Mouse (Mus musculus) testis, adult 2 months (tissue): ENCODE results near the gene Fkbpl. TPM values are rescaled to one million over a fixed set of nuclear protein-coding genes. Genes with fewer than 3 reads are reported as not detected.
A peak's percentile ranks its signal among the peaks of the same experiment; 100 is the strongest.

ENCODE experiments used
- H3K27ac ChIP-seq: fragments of 200-500 bp; 2 replicates; pipeline ENCODE4 v1.5.1; 2012; ENCODE audit warnings: low read depth, low read length; ENCODE audit not compliant: control insufficient read depth, insufficient read depth
- H3K27me3 ChIP-seq: fragments of 200-500 bp; 2 replicates; pipeline ENCODE4 v1.6.1; 2012; ENCODE audit warnings: mild to moderate bottlenecking, low read length, moderate library complexity; ENCODE audit not compliant: control insufficient read depth, insufficient read depth
- H3K36me3 ChIP-seq: fragments of 200-500 bp; 2 replicates; pipeline ENCODE4 v1.6.1; 2012; ENCODE audit warnings: mild to moderate bottlenecking, low read length; ENCODE audit not compliant: control insufficient read depth, insufficient read depth
- H3K4me1 ChIP-seq: fragments of 200-500 bp; 2 replicates; pipeline ENCODE4 v1.6.1; 2012; ENCODE audit warnings: low read length; ENCODE audit not compliant: control insufficient read depth, insufficient read depth
- H3K4me3 ChIP-seq: fragments of 200-500 bp; 2 replicates; pipeline ENCODE4 v1.5.1; 2012; ENCODE audit warnings: low read depth, mild to moderate bottlenecking, low read length, moderate library complexity, mixed read lengths; ENCODE audit not compliant: control insufficient read depth
- CTCF ChIP-seq: fragments of 200-500 bp; IDR thresholded peaks from 2 replicates; pipeline ENCODE4 v1.5.1; 2012; ENCODE audit warnings: low read depth, mild to moderate bottlenecking, inconsistent platforms, low read length, moderate library complexity; ENCODE audit not compliant: control insufficient read depth, insufficient read depth, insufficient replicate concordance
- POLR2A ChIP-seq: fragments of 200-500 bp; IDR thresholded peaks from 2 replicates; pipeline ENCODE4 v1.6.1; 2012; ENCODE audit warnings: low read depth, mild to moderate bottlenecking, inconsistent platforms, low read length, moderate library complexity; ENCODE audit not compliant: control insufficient read depth
- polyA plus RNA-seq: library from polyadenylated mRNA; depleted of rRNA; stranded (reverse); fragments of >200 nt; gene quantifications from 2 replicates; pipeline ENCODE4 v1.2.3, GENCODE M21; 2012

Fkbpl gene
- polyA plus RNA-seq, 1 experiment = 156 TPM

- TF ChIP-seq POLR2A (no peak), CTCF (no peak)
- H3K4me3 ChIP-seq = peak overlapping the region; percentile 57
- H3K36me3 ChIP-seq = no peaks in the 10 kb centered on the region
- H3K27me3 ChIP-seq = no peaks in the 10 kb centered on the region; the same call in 1 of the 2 replicates
- peaks cover 19% of the 10 kb centered on the region for H3K4me1 ChIP-seq
- H3K27ac ChIP-seq = no peak overlapping the region
Measured at GRCm38 (mm10) chr17:34671151-34672066, 26.8 kb downstream of the Fkbpl start.

GRCm38 (mm10) chr17:34672246-34672792 lies 27.8 kb downstream of the Fkbpl start:
- Histone ChIP-seq H3K4me3 (peak overlapping the region; percentile 57), H3K27ac (no peak overlapping the region), H3K4me1 (peaks cover 19% of the 10 kb centered on the region), H3K36me3 (no peaks in the 10 kb centered on the region), H3K27me3 (no peaks in the 10 kb centered on the region; the same call in 1 of the 2 replicates)
- TF ChIP-seq CTCF (no peak), POLR2A (no peak)

- no peak overlapping the region for H3K27ac ChIP-seq
- H3K36me3 ChIP-seq = no peaks in the 10 kb centered on the region
- TF ChIP-seq CTCF (no peak), POLR2A (no peak)
- H3K27me3 ChIP-seq = no peaks in the 10 kb centered on the region; the same call in 1 of the 2 replicates
- peaks cover 19% of the 10 kb centered on the region for H3K4me1 ChIP-seq
- no peak overlapping the region for H3K4me3 ChIP-seq
Measured at GRCm38 (mm10) chr17:34673139-34673538, 28.6 kb downstream of the Fkbpl start.

DNA sequence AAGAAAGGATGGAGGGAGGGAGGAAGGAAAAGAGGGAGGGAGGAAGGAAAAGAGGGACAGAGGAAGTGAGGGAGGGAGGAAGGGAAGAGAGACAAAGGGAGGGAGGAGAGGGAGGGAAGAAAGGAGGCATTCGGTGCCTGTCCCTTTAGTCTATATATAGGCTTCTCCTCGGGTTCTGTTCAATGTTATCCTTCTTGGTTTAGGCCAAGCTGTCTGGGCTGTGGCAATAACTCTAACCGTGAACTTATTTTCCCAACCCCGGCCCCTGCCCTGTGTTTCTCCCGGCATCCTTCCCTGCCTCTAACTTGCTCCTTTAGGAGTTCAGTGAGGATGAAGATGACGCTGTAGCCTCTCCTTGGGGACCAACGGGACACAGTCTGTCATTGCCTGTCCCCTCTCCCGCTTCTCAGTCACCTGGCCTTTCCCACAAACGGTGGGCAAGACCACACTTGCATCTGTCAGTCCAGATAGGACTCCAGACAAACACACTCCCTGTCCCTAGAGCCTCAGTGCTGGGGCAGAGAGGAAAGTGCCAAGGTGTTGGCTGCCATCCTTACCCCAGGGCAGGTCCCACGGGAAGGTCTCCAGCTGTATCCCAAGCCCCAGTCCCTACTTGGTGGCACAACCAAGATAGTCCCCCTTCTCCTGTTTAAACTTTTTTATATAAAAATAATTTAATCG lies 30.1 kb downstream of the Fkbpl start:
- no peaks in the 10 kb centered on the region; the same call in 1 of the 2 replicates for H3K27me3 ChIP-seq
- no peaks in the 10 kb centered on the region for H3K36me3 ChIP-seq
- H3K4me3 ChIP-seq = no peak overlapping the region
- H3K4me1 ChIP-seq = peaks cover 19% of the 10 kb centered on the region
- TF ChIP-seq CTCF = no peak
- TF ChIP-seq POLR2A = no peak
- H3K27ac ChIP-seq = no peak overlapping the region

DNA sequence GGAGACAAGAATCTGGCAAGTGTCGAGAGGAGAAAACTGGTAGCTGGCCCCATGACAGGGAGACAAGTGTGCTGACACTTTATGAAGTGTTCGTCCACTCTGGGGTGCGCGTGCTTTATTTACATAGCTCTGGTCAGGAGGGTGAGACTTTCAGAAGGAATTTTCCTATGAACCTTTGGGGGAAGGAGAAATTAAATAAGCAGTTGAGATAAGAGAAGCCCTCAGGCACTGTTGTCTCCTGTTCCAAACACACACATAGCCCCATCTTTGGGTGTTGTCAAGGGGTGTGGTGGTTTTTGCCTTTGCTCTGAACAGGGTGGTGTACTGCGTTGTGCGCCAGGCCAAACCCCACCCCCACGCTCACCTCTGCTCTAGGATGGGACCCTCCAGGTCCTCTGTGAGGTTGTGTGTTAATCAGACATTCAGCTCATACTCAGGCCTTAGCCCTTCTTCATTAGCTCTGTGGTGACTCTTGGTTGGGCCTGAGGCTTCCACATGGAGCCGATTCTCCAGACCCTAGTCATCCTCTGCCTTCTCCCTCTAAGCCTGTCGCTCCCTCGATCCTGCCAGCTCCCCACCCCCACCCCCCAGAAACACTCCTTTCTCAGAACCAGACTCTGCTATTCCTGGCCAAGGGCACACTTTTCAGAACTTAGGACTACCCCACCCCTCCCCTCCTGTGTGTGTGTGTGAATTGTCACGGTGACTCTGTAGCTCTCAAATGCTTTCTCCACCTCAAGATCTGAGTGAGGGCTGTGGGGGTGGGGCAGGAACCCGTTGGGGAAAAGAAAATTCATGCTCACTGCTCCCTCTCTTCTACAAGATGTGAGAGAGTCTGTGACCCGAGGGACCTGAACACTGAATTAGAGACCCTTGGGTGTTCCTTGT lies 30.9 kb downstream of the Fkbpl start:
- Histone ChIP-seq H3K4me3 (no peak overlapping the region), H3K27me3 (no peaks in the 10 kb centered on the region; the same call in 1 of the 2 replicates), H3K27ac (no peak overlapping the region), H3K4me1 (peaks cover 23% of the 10 kb centered on the region), H3K36me3 (no peaks in the 10 kb centered on the region)
- TF ChIP-seq POLR2A = no peak
- no peak for TF ChIP-seq CTCF

DNA sequence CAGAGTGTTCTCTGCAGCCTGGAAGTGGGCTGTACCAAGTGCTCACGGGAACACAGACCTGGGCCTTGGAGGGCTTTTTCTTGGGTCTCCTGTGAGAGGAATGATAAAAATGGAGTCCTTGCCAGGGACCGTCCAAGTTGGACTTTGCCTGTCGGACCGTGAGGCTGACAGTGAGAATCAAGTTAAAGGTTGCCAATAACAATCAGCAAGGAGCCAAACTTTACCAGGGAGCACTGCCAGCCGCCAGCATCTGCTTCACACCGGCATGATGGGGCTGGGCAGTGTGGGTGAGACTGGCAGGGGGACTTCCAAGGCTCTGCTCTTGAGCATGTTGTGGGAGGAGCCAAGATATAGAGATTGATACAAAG lies 31.5 kb downstream of the Fkbpl start:
- TF ChIP-seq POLR2A (no peak), CTCF (no peak)
- H3K4me3 ChIP-seq = no peak overlapping the region
- H3K27me3 ChIP-seq = no peaks in the 10 kb centered on the region; the same call in 1 of the 2 replicates
- H3K36me3 ChIP-seq = no peaks in the 10 kb centered on the region
- no peak overlapping the region for H3K27ac ChIP-seq
- H3K4me1 ChIP-seq = peaks cover 22% of the 10 kb centered on the region

DNA sequence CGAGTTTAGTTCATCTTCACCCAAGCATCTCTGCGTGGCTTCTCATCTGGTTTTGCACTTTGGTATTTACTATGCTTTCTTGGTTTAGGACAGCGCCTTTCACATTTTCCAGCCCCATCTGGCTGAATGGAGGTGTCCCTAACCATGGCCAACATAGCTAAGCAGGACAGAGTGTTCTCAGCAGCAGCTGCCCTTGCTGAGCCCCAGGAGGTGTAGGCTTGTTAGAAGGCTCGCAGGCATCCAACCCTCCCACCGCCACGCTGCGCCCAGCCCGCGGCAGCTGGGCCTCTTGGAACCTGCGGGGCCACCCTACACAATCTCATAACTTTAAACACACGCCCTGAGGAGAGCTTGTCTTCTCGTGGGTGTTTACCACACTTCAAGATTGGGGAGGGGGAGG lies 32.1 kb downstream of the Fkbpl start:
- Histone ChIP-seq H3K27ac (peak overlapping the region; percentile 19; the same call in 1 of the 2 replicates), H3K4me1 (peaks cover 21% of the 10 kb centered on the region), H3K4me3 (no peak overlapping the region), H3K36me3 (no peaks in the 10 kb centered on the region), H3K27me3 (no peaks in the 10 kb centered on the region; the same call in 1 of the 2 replicates)
- TF ChIP-seq POLR2A = no peak
- TF ChIP-seq CTCF = no peak
